Mouse (Mus musculus): ENCODE results near the gene Smoc1.
A peak's percentile ranks its signal among the peaks of the same experiment; 100 is the strongest.

Smoc1 gene

DNA sequence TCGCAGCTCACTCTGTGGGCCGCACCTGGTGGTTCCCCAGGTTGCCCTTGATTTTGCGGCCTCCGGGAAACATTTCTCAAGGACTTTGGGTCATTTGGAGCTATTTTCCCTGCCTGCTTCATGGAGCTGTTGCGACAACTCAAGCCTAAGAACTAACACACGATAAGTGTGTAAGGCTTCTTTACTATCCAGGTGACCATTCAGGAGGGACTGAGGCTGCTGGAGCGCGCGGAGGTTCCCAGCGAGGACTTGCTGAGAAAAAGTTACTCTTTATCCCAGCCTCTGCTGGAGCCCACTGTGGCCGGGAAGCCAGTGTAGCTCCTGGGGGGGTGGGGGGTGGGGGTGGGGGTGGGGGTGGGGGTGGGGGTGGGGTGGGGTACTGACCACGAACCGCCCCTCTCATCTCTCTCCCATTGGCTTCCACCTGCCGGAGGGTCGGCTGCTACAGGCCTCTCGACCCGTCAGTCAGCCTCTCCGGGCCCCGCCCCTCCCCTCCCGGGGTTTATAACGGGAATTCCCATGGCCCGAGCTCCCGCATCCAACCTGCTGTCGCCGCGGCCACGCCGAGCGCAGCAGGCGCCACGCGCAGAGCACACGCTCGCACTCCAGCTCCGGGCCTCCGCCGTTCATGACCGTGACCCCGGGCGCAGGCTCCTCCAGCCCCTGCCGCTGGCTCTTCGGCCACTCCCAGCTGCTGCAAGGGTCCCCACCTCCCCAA lies at the start of gene Smoc1:
Gene Smoc1, plus strand, starts transcription at position 532 of the 718 bp plus-strand sequence.
- peak; percentile 84 for DNase-seq

DNA sequence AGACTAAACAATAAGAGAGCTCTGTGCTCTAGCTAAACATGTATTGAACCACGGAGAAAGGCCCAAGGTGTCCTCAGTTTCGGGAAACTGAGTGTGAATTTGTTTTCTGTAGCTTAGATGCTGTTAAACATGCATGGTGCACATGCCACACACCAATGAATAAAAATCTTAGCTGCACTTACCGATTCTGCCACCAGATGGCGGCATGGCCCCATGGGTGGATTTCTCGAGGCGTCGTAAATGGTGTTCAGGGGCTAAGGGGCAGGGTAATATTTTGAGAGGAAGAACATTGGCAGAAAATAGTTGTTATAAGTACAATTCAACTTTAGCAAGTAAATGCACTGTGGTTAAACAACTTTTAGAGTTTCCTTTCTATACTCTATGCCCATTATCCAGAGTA lies 44.3 kb upstream of the Smoc1 start:
- peak; percentile 87 for DNase-seq

DNA sequence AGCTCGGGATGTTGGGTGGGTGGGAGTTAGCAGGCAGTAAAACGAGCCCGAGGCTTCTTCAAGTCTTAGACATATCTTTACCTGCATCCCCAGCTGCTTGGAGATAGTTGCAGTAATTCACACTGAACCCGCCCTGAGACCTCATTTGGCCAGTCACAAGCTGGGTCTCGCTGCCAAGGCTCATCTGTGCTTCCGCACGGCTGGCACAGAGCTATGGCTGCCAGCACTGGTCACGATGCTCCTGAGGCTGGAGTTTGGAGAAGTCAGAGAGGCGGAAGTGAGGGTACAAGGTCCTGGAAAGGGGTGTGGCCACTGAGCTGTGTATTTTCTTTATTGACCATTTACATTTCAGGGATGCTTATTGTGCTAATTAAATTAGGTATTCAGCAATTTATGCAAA lies 42.9 kb upstream of the Smoc1 start:
- DNase-seq, result no peak

GRCm38 (mm10) chr12:80986628-80987027 lies 40.0 kb upstream of the Smoc1 start:
- DNase-seq, result no peak

GRCm38 (mm10) chr12:80988286-80988685 lies 38.3 kb upstream of the Smoc1 start:
- DNase-seq, result no peak

- no peak for DNase-seq
These were observed 35.6 kb upstream of the Smoc1 start for GRCm38 (mm10) chr12:80990901-80991445.

- DNase-seq, result no peak
These were observed 34.8 kb upstream of the Smoc1 start for GRCm38 (mm10) chr12:80991806-80992205.

DNA sequence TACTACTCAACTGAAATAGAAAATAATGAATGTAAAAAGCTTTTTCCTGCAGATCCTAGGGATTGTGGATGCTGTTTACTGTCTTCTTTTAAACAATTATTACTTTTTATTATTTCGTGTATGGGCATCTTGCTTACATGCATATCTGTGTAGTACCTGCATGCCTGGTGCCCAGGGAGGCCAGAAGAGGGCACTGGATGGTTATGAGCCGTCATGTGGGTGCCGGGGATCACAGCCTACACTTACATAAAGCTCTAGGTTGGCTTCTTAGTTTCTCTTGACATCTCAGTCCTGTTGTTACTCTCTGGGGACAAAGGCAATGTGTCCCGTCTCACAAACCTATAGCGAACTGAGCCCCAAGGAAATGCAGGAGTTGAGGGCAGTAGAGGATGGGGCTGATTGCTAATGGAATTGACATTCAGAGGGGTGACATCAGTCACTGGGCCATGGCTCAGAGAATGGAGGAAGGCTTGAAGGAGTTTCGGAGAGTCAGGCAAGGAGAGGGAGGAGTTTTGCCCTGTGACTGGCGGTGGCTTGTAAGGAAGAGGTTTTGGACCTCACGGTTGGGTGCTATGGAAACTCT lies 34.0 kb upstream of the Smoc1 start:
- no peak for DNase-seq

GRCm38 (mm10) chr12:80993773-80994172 lies 32.8 kb upstream of the Smoc1 start:
- no peak for DNase-seq

GRCm38 (mm10) chr12:80995326-80995725 lies 31.3 kb upstream of the Smoc1 start:
- DNase-seq, result no peak

GRCm38 (mm10) chr12:80997652-80998051 lies 29.0 kb upstream of the Smoc1 start:
- no peak for DNase-seq

DNA sequence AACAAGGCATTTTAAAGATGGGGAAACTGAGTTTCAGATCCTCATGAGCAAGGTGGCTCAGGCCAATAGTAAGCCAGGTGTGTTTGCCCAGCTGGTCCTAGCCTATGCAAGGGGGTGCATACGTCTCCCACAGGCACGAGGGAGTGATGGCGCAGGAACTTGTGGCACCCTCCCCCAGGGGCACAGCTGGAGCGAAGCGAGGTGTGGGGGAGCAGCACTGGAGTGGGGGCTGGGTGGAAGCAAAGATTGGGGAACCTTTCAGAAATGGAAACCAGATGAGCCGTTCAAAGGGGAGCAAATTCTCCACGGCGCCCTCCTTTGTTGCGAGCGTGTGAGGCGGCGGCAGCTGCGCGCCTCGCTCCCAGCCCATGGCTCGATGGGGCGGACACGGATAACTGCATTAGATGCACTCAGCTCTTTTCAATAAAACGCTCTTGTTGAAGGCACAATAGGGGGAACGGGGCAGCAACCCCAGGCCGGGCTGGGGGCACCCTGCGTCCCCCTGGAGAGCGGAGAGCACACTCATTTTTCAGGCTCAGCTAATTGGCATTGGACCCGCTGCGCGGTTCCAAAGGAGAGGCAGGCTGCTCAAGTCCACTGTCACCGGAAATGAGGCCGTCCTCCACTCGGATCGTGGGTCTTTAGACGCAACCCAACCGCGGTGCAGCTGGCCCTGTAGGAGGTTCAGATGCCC lies 27.9 kb upstream of the Smoc1 start:
- DNase-seq, result peak; percentile 9

GRCm38 (mm10) chr12:81000924-81001323 lies 25.7 kb upstream of the Smoc1 start:
- no peak for DNase-seq

DNA sequence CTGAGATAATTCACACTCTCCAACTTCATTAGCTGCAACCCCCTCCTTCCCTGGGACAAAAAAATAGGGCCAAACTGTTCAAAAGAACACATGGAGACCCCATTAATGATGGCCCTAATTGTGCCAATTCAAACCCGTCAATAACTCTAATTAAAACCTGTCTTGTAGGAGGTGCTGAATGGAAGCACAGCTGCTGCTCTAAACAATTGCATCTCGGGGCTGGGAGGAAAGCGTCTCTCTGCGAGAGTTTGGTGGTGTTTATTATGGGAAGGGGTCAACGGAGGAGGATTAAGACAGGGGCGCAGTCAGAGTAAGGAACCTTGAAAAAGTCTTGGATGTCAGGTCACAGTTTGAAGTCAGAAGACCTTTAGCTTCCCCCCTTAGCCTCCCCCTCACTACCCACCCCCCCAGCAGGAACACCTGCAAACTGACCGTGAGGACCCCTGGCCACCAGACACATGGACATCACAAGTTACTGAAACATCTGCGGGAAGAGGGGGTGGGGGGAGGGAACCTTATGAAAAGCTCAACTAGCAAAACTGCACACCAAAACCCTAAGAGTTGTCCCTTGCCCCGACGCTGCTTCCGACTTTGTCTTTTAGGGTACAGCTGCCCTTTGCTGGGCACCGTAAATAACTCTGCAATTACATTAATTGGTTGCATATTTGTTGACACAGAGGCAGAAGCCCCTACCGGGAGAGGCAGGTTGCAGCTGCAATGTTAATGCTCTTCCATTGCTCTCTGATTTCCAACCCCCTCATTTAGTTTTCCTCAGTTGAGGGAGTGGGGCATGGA lies 23.6 kb upstream of the Smoc1 start:
- no peak for DNase-seq

DNA sequence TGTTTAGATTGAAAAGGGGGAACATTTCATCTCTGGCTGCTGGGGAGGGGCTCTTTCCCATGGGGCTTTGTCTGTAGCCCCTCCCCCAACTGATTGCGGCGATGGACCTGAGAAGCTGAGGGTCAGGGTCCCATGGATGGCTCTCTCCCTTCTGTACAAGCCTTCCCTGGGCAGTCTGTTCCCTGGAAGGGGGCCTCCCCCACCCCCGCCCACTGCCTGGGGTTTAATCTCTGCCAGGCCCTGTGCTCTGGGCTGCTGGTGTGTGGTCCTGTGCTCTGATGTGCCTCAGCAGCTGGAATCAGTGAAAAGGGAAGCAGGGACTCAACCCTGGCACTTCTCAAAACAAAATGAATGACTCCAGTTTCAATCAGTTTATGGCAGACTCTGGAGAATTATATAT lies 16.8 kb upstream of the Smoc1 start:
- no peak for DNase-seq

GRCm38 (mm10) chr12:81011994-81012393 lies 14.6 kb upstream of the Smoc1 start:
- DNase-seq, result no peak

DNA sequence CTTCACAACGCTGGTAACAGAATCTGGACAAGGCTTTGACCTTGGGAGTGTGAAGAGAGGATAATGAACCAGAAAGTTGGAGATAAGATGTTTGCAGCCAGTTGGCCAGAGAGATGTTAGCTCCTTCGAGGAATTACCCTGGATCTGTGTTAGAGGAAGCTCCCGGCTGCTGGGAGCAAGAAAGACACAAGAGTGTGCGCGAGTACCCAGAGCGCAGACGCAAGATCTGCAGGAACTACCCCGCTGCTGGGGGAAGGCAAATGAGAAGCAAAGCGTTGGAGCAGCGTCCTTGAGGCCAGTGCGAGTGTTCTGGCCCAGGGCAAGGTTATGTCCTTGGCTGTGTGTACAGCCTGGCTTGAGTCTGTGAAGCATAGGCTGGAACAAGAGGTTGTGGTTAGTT lies 13.1 kb upstream of the Smoc1 start:
- DNase-seq, result no peak

- DNase-seq, result no peak
These were observed 9.0 kb upstream of the Smoc1 start for GRCm38 (mm10) chr12:81017624-81018023.

DNA sequence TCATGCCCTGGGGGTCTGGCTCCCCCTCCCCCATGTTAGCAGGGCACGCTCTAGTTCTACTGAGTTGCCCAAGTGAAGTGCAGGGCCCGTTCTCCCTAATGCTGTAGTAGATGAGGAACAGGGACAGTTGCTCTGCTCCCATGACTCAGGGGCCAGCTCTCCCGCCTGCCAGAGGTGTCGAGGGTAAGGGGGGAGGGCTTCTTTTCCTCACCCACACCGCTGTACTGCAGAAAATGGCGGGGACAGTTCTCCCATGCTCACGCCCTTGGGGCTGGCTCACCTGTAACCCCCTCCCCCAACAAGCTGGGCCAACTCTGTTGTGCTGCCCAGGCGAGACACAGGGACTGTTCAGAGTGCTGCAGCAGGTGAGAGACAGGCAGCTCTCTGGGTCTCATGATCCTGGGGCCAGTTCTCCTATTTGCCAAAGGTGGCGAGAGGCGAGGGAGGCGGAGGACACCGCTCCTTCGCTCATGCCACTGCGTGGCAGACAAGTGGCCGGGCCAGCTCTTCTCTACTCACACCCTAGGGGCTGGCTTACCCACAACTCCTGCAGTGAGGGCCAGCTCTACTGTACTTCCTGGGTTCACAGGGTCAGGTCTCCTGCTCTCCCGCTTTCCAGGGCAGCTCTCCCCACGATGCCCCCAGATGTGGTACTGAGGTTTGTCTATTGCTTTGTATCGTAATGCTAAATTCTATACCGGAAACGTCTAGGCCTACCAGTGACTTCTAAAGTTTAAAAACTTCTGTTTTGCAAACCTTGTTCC lies 7.9 kb upstream of the Smoc1 start:
- no peak for DNase-seq

GRCm38 (mm10) chr12:81019280-81019935 lies 7.2 kb upstream of the Smoc1 start:
- no peak for DNase-seq

DNA sequence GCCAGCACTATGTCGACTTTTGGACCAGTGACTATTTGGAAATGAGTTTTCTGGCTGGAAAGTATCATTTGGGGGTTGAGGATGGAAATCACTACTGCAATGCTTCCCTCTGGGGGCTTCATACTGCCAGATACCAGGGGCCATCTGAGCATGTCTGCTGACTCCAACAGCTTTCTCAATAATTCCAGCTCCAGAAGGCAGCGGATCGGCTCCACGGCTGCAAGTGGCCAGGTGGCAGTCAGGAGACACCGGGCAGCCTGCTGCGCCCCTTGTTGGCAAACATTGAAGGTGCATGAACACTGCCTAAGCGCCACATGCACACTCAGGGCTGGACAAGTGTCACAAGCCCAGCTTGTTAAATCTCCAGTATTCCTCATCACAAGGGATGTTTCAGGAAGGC lies 2.2 kb upstream of the Smoc1 start:
- DNase-seq, result no peak

GRCm38 (mm10) chr12:81024993-81025392 lies 1.6 kb upstream of the Smoc1 start:
- DNase-seq, result no peak
